Mouse (Mus musculus) forebrain, embryonic 12.5 days (tissue): ENCODE data around the gene As3mt. TPM values are rescaled to one million over a fixed set of nuclear protein-coding genes. Genes with fewer than 3 reads are reported as not detected.
"Not testable (repeated sequence)": the region's sequence is repeated elsewhere in the genome, so short reads cannot be mapped to it uniquely, and the experiment has no call there.

Experiments used
- ATAC-seq: fragments of 200-750 bp; cut with Nextera tagmentation; 2 replicates; pipeline ENCODE4 v1.8.0; 2017; ENCODE audit warnings: moderate TSS enrichment; ENCODE audit not compliant: low FRiP score
- H3K27ac ChIP-seq: fragments of 300-500 bp; sonication (generic); 2 replicates; pipeline ENCODE4 v1.5.1; 2016; ENCODE audit warnings: mild to moderate bottlenecking
- H3K27me3 ChIP-seq: fragments of 300-500 bp; sonication (generic); 2 replicates; pipeline ENCODE4 v1.6.1; 2016; ENCODE audit warnings: mild to moderate bottlenecking
- H3K36me3 ChIP-seq: fragments of 300-500 bp; sonication (generic); replicated peaks from 2 replicates; pipeline ENCODE4 v1.6.1; 2016; ENCODE audit warnings: mild to moderate bottlenecking
- H3K4me1 ChIP-seq: fragments of 300-500 bp; sonication (generic); 2 replicates; pipeline ENCODE4 v1.6.1; 2016
- H3K4me2 ChIP-seq: fragments of 300-500 bp; sonication (generic); 2 replicates; pipeline ENCODE4 v1.6.1; 2016; ENCODE audit warnings: mild to moderate bottlenecking, moderate library complexity
- H3K4me3 ChIP-seq: fragments of 300-500 bp; sonication (generic); replicated peaks from 2 replicates; pipeline ENCODE4 v1.5.1; 2016; ENCODE audit warnings: mild to moderate bottlenecking
- H3K9ac ChIP-seq: fragments of 300-500 bp; sonication (generic); 2 replicates; pipeline ENCODE4 v1.6.1; 2016; ENCODE audit warnings: mild to moderate bottlenecking
- H3K9me3 ChIP-seq: fragments of 300-500 bp; sonication (generic); 2 replicates; pipeline ENCODE4 v1.6.1; 2016
- WGBS: fragments of 180-500 bp; shearing (Covaris S2); methylation state at CpG from one replicate; pipeline ENCODE4 v1.1.7; 2016; 5-methylcytosine and 5-hydroxymethylcytosine counted together
- polyA plus RNA-seq: library from polyadenylated mRNA; unstranded; fragments of >200 nt; fragmentation: Nextera tagmentation; extraction: Ambion mirVana; gene quantifications from 2 replicates; pipeline ENCODE4 v1.2.1, GENCODE M21; 2016

The As3mt gene
- polyA plus RNA-seq, 1 experiment from 2014 or later: 17.7 TPM

DNA sequence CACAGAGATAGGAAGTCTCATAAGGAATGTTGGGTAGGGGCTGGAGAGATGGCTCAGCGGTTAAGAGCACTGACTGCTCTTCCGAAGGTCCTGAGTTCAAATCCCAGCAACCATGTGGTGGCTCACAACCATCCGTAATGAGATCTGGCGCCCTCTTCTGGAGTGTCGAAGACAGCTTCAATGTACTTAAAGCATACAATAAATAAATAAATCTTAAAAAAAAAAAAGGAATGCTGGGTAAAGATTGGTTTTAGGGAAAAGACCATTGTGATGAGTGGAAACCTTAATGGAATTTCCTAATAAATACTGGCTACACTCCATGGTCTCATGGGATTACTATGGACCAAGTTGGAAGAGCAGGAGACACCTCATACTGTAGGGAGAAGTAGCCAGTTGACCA, 25.4 kb downstream of the As3mt start:
- not testable (repeated sequence) for H3K9me3 ChIP-seq, H3K27ac ChIP-seq, H3K4me2 ChIP-seq, H3K36me3 ChIP-seq, ATAC-seq, H3K9ac ChIP-seq, H3K4me3 ChIP-seq, H3K27me3 ChIP-seq, H3K4me1 ChIP-seq
- 96% methylated on average over 5 of the region's 5 CpGs for WGBS

- no peak overlapping the region for H3K4me3 ChIP-seq
- no peaks in the 10 kb centered on the region for H3K36me3 ChIP-seq
- H3K27ac ChIP-seq: no peak overlapping the region
- no peaks in the 10 kb centered on the region for H3K9me3 ChIP-seq
- H3K4me2 ChIP-seq: no peak overlapping the region
- ATAC-seq: no peak
- no peak overlapping the region for H3K9ac ChIP-seq
- H3K4me1 ChIP-seq: no peaks in the 10 kb centered on the region
- no peaks in the 10 kb centered on the region for H3K27me3 ChIP-seq
- 92% methylated on average over 7 of the region's 7 CpGs for WGBS
Measured at GRCm38 (mm10) chr19:46733626-46734025, 26.4 kb downstream of the As3mt start.

- no peak overlapping the region for H3K4me2 ChIP-seq
- 72% methylated on average over 5 of the region's 5 CpGs for WGBS
- no peak overlapping the region for H3K9ac ChIP-seq
Measured at GRCm38 (mm10) chr19:46735241-46735640, 28.0 kb downstream of the As3mt start.

GRCm38 (mm10) chr19:46737106-46737505, 29.8 kb downstream of the As3mt start:
- Histone ChIP-seq H3K9ac (no peak overlapping the region), H3K27ac (no peak overlapping the region), H3K9me3 (no peaks in the 10 kb centered on the region), H3K27me3 (no peaks in the 10 kb centered on the region), H3K36me3 (no peaks in the 10 kb centered on the region), H3K4me1 (no peaks in the 10 kb centered on the region), H3K4me3 (no peak overlapping the region), H3K4me2 (no peak overlapping the region)
- no peak for ATAC-seq
- 87% methylated on average over 7 of the region's 7 CpGs for WGBS

More at GRCm38 (mm10) chr19:46735241-46735640, 28.0 kb downstream of the As3mt start:
- ATAC-seq: no peak
- Histone ChIP-seq H3K9me3 (no peaks in the 10 kb centered on the region), H3K4me1 (no peaks in the 10 kb centered on the region), H3K4me3 (no peak overlapping the region), H3K27me3 (no peaks in the 10 kb centered on the region), H3K36me3 (no peaks in the 10 kb centered on the region), H3K27ac (no peak overlapping the region)

DNA sequence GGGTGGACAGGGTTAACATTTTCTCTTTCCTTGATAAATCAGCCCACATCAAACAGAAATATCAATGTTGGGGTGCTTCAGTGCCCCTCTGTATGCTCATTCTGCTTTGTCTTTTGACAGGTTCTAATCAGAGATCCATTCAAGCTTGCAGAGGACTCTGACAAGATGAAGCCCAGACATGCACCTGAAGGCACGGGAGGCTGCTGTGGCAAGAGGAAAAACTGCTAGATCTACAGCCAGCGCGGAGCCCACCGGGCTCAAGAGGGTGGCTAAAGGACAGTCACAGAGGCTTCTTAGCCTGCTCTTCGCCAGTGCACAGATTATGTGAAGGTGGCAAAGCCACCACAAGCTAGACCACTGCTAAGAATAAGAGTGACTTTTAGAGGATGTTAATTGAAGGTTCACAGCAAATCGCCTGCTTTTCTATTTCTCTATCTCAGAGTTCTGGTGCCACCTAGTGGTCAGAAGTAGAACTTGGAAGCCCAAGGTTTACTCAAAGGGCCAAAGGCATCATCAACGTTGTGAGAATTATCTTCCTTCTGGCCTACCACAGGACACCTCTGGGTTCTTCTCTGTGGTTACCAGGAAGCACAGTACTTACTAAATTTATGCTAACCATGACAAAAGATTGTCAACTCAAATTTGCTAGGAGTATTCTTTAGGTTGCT, 33.2 kb downstream of the As3mt start:
- no peaks in the 10 kb centered on the region for H3K36me3 ChIP-seq
- H3K4me2 ChIP-seq: no peak overlapping the region
- no peak overlapping the region for H3K27ac ChIP-seq
- H3K4me3 ChIP-seq: no peak overlapping the region
- no peaks in the 10 kb centered on the region for H3K27me3 ChIP-seq
- WGBS: 54% methylated on average over 7 of the region's 7 CpGs
- no peaks in the 10 kb centered on the region for H3K9me3 ChIP-seq
- H3K9ac ChIP-seq: no peak overlapping the region
- no peak for ATAC-seq
- H3K4me1 ChIP-seq: no peaks in the 10 kb centered on the region

- no peak overlapping the region for H3K4me2 ChIP-seq
- WGBS: 60% methylated on average over 6 of the region's 6 CpGs
- H3K27me3 ChIP-seq: no peaks in the 10 kb centered on the region
- no peak overlapping the region for H3K27ac ChIP-seq
- no peak overlapping the region for H3K9ac ChIP-seq
- ATAC-seq: no peak
- no peaks in the 10 kb centered on the region for H3K9me3 ChIP-seq
- no peak overlapping the region for H3K4me3 ChIP-seq
- H3K36me3 ChIP-seq: no peaks in the 10 kb centered on the region
- no peaks in the 10 kb centered on the region for H3K4me1 ChIP-seq
Measured at GRCm38 (mm10) chr19:46741574-46741973, 34.3 kb downstream of the As3mt start.

GRCm38 (mm10) chr19:46744681-46745080, 37.4 kb downstream of the As3mt start:
- WGBS: 71% methylated on average over 9 of the region's 9 CpGs

DNA sequence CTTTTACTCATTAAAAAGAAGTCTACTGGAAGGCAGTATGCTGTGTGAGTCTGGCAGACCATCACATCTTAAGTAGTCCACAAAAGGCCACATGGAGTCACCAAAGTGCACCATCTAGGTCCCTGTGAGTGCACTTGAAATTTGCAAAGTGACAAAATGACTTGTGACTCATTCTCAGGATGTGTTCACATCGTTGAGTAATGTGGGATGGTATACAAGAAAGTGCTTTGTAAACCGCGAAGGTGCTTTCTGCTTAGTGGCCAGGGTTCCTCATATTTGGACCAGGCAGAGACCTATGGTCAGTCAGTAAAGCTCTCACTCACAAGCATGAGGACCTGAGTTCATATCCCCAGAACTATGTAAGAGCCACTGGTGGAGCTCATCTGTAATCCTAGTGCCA, 40.5 kb downstream of the As3mt start:
- Histone ChIP-seq H3K27ac (no peak overlapping the region), H3K4me3 (no peak overlapping the region), H3K27me3 (no peaks in the 10 kb centered on the region), H3K4me1 (no peaks in the 10 kb centered on the region), H3K9me3 (no peaks in the 10 kb centered on the region), H3K9ac (no peak overlapping the region), H3K36me3 (no peaks in the 10 kb centered on the region), H3K4me2 (no peak overlapping the region)
- 86% methylated on average over 3 of the region's 3 CpGs for WGBS
- ATAC-seq: no peak

More at GRCm38 (mm10) chr19:46744681-46745080, 37.4 kb downstream of the As3mt start:
- Histone ChIP-seq H3K4me1 (no peaks in the 10 kb centered on the region), H3K9ac (no peak overlapping the region), H3K4me2 (no peak overlapping the region), H3K4me3 (no peak overlapping the region), H3K36me3 (no peaks in the 10 kb centered on the region), H3K9me3 (no peaks in the 10 kb centered on the region), H3K27ac (no peak overlapping the region), H3K27me3 (no peaks in the 10 kb centered on the region)
- no peak for ATAC-seq

DNA sequence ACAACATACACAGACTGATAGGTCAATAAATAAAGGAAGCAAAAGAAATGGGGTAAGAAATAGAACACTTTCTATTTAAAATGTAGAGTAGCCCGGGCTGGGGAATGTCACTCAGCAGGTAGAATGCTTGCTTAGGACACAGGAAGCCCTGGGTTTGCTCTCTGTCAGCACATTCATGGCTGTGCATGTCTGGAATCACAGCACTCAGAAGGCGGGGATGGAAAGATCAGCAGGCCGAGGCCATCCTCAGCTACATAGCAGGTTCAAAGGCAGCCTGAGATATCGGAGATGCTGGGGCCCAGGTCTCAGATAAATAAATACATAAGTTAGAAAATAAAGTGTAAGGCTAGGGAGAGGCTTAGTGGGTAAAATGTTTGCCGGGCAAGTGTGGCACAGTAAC, 45.0 kb downstream of the As3mt start:
- no peak for ATAC-seq
- WGBS: 90% methylated on average over 5 of the region's 5 CpGs
- H3K9ac ChIP-seq: no peak overlapping the region
- H3K27me3 ChIP-seq: no peaks in the 10 kb centered on the region
- no peak overlapping the region for H3K4me3 ChIP-seq
- no peaks in the 10 kb centered on the region for H3K36me3 ChIP-seq
- no peaks in the 10 kb centered on the region for H3K9me3 ChIP-seq
- no peaks in the 10 kb centered on the region for H3K4me1 ChIP-seq
- H3K27ac ChIP-seq: no peak overlapping the region
- no peak overlapping the region for H3K4me2 ChIP-seq

DNA sequence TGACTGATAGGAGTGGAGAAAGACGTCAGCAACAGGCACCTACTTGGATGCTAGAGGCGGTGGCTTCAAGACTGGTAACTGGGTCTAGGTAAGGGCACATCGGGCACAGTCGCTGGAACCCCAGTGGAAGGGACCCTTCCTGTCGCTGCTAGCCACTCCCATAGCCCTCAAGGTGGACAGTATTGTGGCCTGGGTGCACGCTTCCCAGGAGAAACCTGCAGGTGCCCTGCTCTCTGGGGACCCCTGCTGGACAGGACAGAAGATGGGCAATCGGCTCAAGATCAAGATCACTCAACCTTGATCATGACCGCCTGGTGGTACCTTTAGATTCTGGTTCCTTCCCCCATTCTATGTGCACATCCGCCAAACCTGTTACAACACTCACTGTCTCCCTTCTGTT, 47.8 kb downstream of the As3mt start:
- no peak overlapping the region for H3K9ac ChIP-seq
- H3K36me3 ChIP-seq: no peaks in the 10 kb centered on the region
- no peak overlapping the region for H3K27ac ChIP-seq
- WGBS: 56% methylated on average over 9 of the region's 9 CpGs
- no peaks in the 10 kb centered on the region for H3K9me3 ChIP-seq
- no peaks in the 10 kb centered on the region for H3K4me1 ChIP-seq
- ATAC-seq: no peak
- peaks cover 13% of the 10 kb centered on the region for H3K27me3 ChIP-seq
- no peak overlapping the region for H3K4me2 ChIP-seq
- H3K4me3 ChIP-seq: no peak overlapping the region

DNA sequence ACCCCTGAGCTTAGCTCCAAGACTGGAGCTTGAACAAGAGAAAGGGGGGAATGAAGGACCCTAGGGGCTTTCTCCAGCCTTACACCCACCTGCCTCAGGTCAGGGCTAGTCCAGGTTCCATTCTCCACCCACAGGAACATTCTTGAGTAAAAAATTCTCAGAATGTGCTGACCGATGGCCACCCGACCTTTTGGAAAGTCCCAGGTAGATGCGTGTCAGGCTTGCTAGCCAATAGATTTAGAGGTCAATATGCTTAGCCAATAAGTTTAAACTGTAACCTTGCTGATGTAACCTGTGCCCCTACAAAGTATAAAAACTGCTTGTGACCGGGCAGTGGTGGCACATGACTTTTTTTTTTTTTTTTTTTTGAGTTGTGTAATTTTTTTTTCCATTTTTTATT, 49.0 kb downstream of the As3mt start:
- no peak for ATAC-seq
- H3K27ac ChIP-seq: no peak overlapping the region
- H3K9ac ChIP-seq: no peak overlapping the region
- H3K4me1 ChIP-seq: peaks cover 3% of the 10 kb centered on the region; the same call in 1 of the 2 replicates
- WGBS: 85% methylated on average over 4 of the region's 4 CpGs
- no peaks in the 10 kb centered on the region for H3K36me3 ChIP-seq
- H3K4me3 ChIP-seq: no peak overlapping the region
- H3K4me2 ChIP-seq: no peak overlapping the region
- no peaks in the 10 kb centered on the region for H3K9me3 ChIP-seq
- peaks cover 13% of the 10 kb centered on the region for H3K27me3 ChIP-seq

GRCm38 (mm10) chr19:46759096-46759495, 51.8 kb downstream of the As3mt start:
- no peak overlapping the region for H3K4me2 ChIP-seq
- WGBS: 71% methylated on average over 8 of the region's 8 CpGs
- peaks cover 31% of the 10 kb centered on the region for H3K27me3 ChIP-seq
- ATAC-seq: no peak
- H3K36me3 ChIP-seq: no peaks in the 10 kb centered on the region
- no peak overlapping the region for H3K27ac ChIP-seq
- H3K9ac ChIP-seq: no peak overlapping the region
- no peaks in the 10 kb centered on the region for H3K9me3 ChIP-seq
- no peak overlapping the region for H3K4me3 ChIP-seq
- peaks cover 18% of the 10 kb centered on the region for H3K4me1 ChIP-seq

DNA sequence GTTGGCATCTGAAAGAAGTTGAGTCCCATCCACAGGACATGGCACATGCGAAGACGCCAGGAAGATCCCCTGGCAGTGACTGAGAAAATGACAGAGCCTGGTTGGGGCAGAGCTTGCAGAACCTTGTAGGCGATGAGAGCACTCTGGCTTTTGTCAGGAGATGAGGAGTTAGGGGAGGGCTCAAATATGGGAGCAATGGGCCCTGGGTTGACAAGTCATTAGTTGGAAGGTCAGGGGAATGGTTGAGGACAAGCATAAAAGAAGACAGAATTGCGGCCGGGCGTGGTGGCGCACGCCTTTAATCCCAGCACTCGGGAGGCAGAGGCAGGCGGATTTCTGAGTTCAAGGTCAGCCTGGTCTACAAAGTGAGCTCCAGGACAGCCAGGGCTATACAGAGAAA, 52.7 kb downstream of the As3mt start:
- H3K4me3 ChIP-seq, ATAC-seq: not testable (repeated sequence)
- WGBS: 86% methylated on average over 10 of the region's 10 CpGs

More for the DNA sequence above, 52.7 kb downstream of the As3mt start:
- H3K27ac ChIP-seq, H3K36me3 ChIP-seq, H3K4me2 ChIP-seq, H3K9me3 ChIP-seq, H3K9ac ChIP-seq: not testable (repeated sequence)
- H3K4me1 ChIP-seq: peaks cover 26% of the 10 kb centered on the region
- peaks cover 39% of the 10 kb centered on the region for H3K27me3 ChIP-seq
